Mouse (Mus musculus) left cerebral cortex, adult 11 months (tissue): ENCODE measurements around the gene Ntng1.
A peak's percentile ranks its signal among the peaks of the same experiment; 100 is the strongest.

Experiments used
- DNase-seq: peaks from one replicate; pipeline ENCODE4 v3.0.0; 2022; ENCODE audit warnings: low spot score

The Ntng1 gene

GRCm38 (mm10) chr3:110143206-110144061 lies at the start of gene Ntng1:
Ntng1 (minus strand) TSS chr3:110144011.
- DNase-seq: peak; percentile 11

- no peak for DNase-seq
Measured at GRCm38 (mm10) chr3:110187401-110187948, 43.7 kb upstream of the Ntng1 start.

DNA sequence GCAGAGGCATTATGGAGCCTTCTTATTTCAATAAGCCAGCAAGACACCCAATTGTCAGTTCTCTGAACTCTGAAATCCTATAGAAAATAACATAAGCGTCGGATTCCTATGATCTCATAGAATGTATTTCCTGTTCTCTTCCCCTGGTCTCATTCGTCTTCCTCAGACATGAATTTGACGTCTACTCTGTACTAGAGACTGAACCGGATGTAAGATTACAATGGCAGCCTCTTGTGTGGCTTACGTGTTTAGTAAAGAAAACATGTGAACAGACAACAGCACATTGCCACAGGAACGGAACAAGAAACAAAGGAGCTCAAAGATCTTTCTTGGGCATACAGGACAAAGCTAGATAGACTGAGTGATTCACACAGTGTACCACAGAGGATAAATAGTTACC lies 5.3 kb upstream of the Ntng1 start:
- DNase-seq: no peak

DNA sequence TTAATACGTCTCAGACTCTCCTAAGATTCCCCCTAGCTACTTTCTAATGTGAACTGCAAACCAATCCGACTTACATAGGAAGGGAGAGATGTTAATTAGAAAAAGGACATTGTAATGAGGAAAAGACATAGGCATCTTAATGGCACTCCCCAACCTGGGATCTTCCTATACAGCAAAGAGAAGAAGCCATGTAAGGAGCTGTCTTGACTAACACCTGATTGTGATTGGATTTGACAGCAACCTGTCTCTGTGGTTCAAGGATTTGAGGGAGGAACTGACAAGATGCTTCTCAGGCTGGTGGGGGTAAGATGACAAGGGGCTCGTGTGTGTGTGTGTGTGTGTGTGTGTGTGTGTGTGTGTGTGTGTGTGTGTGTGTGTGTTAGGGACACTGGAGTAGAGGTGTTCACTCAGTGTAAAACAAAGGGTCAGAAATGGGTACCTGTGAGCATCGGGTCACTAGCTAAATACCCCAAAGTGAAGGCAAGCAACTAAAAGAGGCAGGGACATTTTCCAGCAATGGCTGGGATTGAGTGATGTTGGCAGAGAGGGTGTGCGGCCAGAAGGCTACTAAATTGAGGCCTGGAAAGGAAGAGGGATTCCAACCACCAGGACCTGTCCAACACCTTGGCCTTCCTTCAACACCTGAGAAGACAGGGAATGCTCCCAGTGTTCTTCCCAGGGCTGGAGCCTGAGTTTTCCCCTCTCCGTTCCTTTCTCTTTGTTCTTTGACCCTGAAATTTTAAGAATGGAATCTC lies 667 bp upstream of the Ntng1 start:
- DNase-seq: no peak

DNA sequence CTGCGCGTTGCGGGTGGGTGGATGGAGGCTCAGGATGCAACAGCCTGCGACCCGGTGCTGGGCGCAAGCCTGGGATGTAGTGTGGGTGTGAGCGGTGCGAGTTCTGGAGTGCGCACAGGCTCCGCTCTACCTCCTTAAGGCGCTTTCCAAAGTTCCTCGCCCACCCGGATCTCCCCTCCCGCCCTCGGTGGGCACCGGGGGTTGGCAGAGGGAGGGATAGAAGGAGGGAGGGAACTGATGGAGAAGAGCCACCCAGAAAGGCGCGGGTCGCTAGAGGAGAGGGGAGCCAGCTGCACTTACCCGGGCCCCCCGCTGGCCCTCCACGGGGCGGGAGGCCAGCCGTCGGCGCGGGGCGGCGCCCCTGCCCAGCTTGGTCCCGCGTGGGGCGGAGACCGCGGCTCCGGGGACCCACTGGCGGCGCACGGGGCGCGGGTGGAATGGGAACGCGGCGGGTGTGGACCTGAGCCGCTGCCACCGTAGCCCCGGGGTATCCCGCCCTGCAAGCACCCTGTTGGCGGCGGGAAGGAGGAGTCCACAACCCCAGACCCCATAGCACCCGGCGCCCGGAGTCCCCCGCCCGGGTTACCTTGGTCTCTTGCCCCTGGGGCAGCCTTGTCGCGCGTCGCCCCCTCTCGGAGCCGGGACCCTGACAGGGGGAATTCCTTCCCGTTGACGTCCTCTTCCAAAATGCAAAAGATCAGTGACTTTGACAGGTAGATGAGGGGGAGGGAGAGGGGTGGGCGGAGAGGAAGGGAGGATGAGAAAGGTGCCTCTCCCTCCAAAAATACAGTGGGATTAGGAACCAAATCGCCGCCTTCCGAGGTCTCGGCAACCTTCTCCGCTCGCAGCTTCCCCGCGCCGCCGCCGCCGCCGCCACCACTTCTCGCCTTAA lies 1.3 kb downstream of the Ntng1 start:
- no peak for DNase-seq

- peak; percentile 42 for DNase-seq
Measured at GRCm38 (mm10) chr3:110141351-110142302, 2.2 kb downstream of the Ntng1 start.

GRCm38 (mm10) chr3:110136115-110136514 lies 7.7 kb downstream of the Ntng1 start:
- DNase-seq: no peak

GRCm38 (mm10) chr3:110133150-110133549 lies 10.7 kb downstream of the Ntng1 start:
- no peak for DNase-seq

DNA sequence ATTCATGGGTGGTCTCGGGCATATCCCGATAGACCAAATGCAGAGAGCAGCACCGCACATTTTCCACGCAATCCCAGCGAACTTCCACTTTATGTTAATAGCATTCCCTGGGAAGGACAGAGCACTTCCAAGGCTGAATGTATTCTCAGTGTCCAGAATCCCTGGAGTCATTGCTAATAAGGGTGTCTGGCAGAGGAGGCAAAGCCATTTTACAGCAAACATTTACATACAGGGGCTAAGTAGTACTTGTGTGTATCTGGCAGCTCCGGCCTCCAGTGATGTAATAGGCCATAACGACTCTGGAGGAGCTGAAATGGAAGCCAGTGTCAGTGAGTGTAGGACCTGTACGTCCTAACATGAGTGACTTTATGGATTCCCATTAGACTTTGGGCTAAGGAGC lies 11.5 kb downstream of the Ntng1 start:
- DNase-seq: no peak

- no peak for DNase-seq
Measured at GRCm38 (mm10) chr3:110131043-110131891, 12.5 kb downstream of the Ntng1 start.

GRCm38 (mm10) chr3:110129607-110130006 lies 14.2 kb downstream of the Ntng1 start:
- DNase-seq: no peak

DNA sequence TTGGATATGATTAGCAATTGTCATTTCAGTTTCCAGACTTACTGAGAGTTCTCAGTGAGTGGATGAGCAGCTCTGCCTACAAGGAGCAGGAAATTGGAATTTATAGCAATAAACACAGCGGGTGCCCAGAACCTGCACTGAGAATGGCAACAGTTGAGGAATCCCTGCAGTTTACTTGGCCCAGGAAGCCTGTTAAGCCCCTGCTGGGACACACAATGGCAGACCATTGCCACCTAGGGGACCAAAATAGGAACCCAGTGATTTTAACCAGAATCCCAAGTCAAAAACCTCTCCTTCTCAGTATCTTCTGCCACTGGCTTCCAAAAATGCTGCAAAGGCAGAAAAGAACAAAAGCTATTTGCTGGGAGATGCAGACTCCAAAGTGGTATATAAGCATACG lies 37.8 kb downstream of the Ntng1 start:
- DNase-seq: no peak

GRCm38 (mm10) chr3:110094407-110094806 lies 49.4 kb downstream of the Ntng1 start:
- no peak for DNase-seq

DNA sequence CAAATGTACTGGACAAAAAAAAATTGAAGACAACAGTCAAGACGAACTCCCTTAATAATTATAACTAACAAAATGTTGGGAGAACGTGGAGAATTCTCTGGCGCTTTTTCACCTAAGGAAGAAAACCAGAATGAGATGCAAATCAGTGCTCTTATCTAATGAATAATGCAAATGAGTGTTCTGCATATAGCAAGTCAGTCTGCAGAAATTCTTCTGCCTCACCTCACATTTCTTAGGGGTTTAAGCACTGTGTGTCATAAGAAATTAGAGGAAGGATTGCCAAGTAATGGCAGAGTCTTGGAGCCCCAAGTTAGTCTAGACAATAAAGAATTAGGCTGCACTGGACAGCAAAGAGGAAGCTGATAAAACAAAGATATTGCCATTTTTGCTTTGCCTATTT lies 49.8 kb downstream of the Ntng1 start:
- no peak for DNase-seq

DNA sequence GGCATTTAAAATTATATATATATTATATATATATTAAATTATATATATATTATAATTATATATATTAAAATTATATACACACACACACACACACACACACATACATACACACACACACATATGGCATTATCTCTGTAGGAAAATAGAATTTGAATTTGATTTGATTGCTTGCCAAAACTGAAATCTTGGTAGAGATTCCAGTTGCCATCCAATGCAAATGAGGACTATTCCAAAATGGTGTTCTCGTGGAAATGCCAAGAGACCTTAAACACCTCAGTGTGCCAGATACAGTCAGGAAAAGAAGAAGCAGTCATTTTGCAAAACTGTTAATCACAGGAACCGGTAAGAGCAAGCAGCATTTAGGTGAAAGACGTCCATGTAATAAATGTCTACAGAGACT lies 51.3 kb downstream of the Ntng1 start:
- DNase-seq: no peak

- DNase-seq: no peak
Measured at GRCm38 (mm10) chr3:110087189-110087588, 56.6 kb downstream of the Ntng1 start.

GRCm38 (mm10) chr3:110085336-110085735 lies 58.5 kb downstream of the Ntng1 start:
- DNase-seq: no peak

DNA sequence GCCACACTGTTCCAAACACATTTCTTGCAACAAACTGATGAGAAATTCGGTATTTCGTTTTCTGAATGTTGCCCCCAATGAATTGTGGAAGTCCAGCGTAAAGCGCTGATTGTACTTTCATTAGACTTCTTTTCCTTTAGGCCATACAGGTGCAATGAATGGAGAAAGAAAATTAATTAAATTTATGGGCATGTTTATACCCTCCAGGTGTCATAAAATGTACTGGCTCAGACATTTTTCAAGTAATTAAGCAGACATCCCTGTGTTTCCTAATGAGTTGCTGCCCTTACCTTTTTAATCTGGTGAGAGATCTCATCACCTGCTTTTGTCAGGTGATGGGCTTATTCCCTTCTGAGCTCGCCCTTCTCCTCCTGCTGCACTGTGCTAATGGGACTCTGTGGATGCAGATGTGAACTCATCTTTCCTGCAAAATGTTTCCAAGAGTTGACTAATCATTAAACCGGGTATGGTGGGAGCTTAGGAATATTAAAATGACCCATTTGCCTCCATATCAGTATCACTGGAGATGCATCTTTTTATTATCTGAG lies 79.0 kb downstream of the Ntng1 start:
- DNase-seq: no peak

DNA sequence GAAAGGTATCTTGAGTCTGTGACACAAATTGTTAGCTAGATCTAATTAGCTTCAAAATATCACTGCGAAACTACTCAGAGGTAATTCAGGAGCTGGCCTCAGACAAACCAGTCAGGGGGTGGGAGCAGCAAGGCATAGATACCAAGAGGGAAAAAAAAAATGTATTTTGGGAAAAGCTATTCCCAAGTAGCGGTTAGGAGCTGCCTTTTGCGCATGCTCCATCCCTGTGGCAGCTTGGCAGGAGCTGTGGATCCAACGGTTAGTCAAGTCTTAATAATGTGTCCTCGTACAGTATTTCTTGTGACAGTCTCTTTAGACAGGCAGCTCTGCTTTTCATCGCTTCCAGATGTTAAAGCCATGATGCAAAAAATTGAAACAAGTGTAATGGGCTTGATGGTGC lies 87.9 kb downstream of the Ntng1 start:
- DNase-seq: no peak

- no peak for DNase-seq
Measured at GRCm38 (mm10) chr3:110055433-110055832, 88.4 kb downstream of the Ntng1 start.
